Mouse (Mus musculus): ENCODE measurements around the gene Slc25a12.

Gene Slc25a12

GRCm38 (mm10) chr2:71349511-71349910 lies 18.0 kb downstream of the Slc25a12 start:
- DNase-seq (ENCODE audit: low spot score in 2 of 2) = no peak

GRCm38 (mm10) chr2:71347732-71348490 lies 19.6 kb downstream of the Slc25a12 start:
- DNase-seq (ENCODE audit: low spot score in 2 of 2) = no peak

GRCm38 (mm10) chr2:71347160-71347559 lies 20.4 kb downstream of the Slc25a12 start:
- no peak for DNase-seq (ENCODE audit: low spot score in 2 of 2)

GRCm38 (mm10) chr2:71343884-71344640 lies 23.5 kb downstream of the Slc25a12 start:
- DNase-seq (ENCODE audit: low spot score in 2 of 2) = no peak

GRCm38 (mm10) chr2:71340126-71340525 lies 27.4 kb downstream of the Slc25a12 start:
- no peak for DNase-seq (ENCODE audit: low spot score in 2 of 2)

- DNase-seq (ENCODE audit: low spot score in 2 of 2) = no peak
Measured at GRCm38 (mm10) chr2:71338145-71338796, 29.3 kb downstream of the Slc25a12 start.

GRCm38 (mm10) chr2:71336631-71337030 lies 30.9 kb downstream of the Slc25a12 start:
- DNase-seq (ENCODE audit: low spot score in 2 of 2) = no peak

- DNase-seq (ENCODE audit: low spot score in 2 of 2) = no peak
Measured at GRCm38 (mm10) chr2:71336209-71336608, 31.3 kb downstream of the Slc25a12 start.

- no peak for DNase-seq (ENCODE audit: low spot score in 2 of 2)
Measured at GRCm38 (mm10) chr2:71333986-71334822, 33.3 kb downstream of the Slc25a12 start.

GRCm38 (mm10) chr2:71329761-71330160 lies 37.8 kb downstream of the Slc25a12 start:
- no peak for DNase-seq (ENCODE audit: low spot score in 2 of 2)

- no peak for DNase-seq (ENCODE audit: low spot score in 2 of 2)
Measured at GRCm38 (mm10) chr2:71328391-71329160, 39.0 kb downstream of the Slc25a12 start.

GRCm38 (mm10) chr2:71327715-71328114 lies 39.8 kb downstream of the Slc25a12 start:
- DNase-seq (ENCODE audit: low spot score in 2 of 2) = no peak

- no peak for DNase-seq (ENCODE audit: low spot score in 2 of 2)
Measured at GRCm38 (mm10) chr2:71326766-71327464, 40.6 kb downstream of the Slc25a12 start.

- no peak for DNase-seq (ENCODE audit: low spot score in 2 of 2)
Measured at GRCm38 (mm10) chr2:71323886-71324285, 43.7 kb downstream of the Slc25a12 start.

- DNase-seq (ENCODE audit: low spot score in 2 of 2) = no peak
Measured at GRCm38 (mm10) chr2:71321486-71321885, 46.1 kb downstream of the Slc25a12 start.

GRCm38 (mm10) chr2:71316116-71316789 lies 51.3 kb downstream of the Slc25a12 start:
- no peak for DNase-seq (ENCODE audit: low spot score in 2 of 2)

- no peak for DNase-seq (ENCODE audit: low spot score in 2 of 2)
Measured at GRCm38 (mm10) chr2:71315022-71315421, 52.5 kb downstream of the Slc25a12 start.

GRCm38 (mm10) chr2:71314080-71314479 lies 53.5 kb downstream of the Slc25a12 start:
- DNase-seq (ENCODE audit: low spot score in 2 of 2) = no peak

- no peak for DNase-seq (ENCODE audit: low spot score in 2 of 2)
Measured at GRCm38 (mm10) chr2:71312067-71312466, 55.5 kb downstream of the Slc25a12 start.

- no peak for DNase-seq (ENCODE audit: low spot score in 2 of 2)
Measured at GRCm38 (mm10) chr2:71309726-71310125, 57.8 kb downstream of the Slc25a12 start.

Measured in urinary bladder, postnatal 36 days (tissue).